Mouse (Mus musculus) intestine, embryonic 16.5 days (tissue): Measurements from ENCODE around the gene BC030499. TPM values are rescaled to one million over a fixed set of nuclear protein-coding genes. Genes with fewer than 3 reads are reported as not detected.

ENCODE experiments used
- ATAC-seq: fragments of 200-750 bp; cut with Nextera tagmentation; 2 replicates; pipeline ENCODE4 v1.8.0; 2017; ENCODE audit warnings: moderate TSS enrichment, moderate library complexity
- H3K27ac ChIP-seq: fragments of 300-500 bp; sonication (generic); 2 replicates; pipeline ENCODE4 v1.5.1; 2014; ENCODE audit warnings: mild to moderate bottlenecking, low read length
- H3K27me3 ChIP-seq: fragments of 300-500 bp; sonication (generic); replicated peaks from 2 replicates; pipeline ENCODE4 v1.6.1; 2014; ENCODE audit warnings: low read length, control low read depth, mixed read lengths; ENCODE audit not compliant: control insufficient read depth, insufficient read depth
- H3K36me3 ChIP-seq: fragments of 300-500 bp; sonication (generic); 2 replicates; pipeline ENCODE4 v1.6.1; 2014; ENCODE audit warnings: low read length, control low read depth; ENCODE audit not compliant: control insufficient read depth, insufficient read depth
- H3K4me1 ChIP-seq: fragments of 300-500 bp; sonication (generic); 2 replicates; pipeline ENCODE4 v1.6.1; 2014; ENCODE audit warnings: low read length, control low read depth, mixed read lengths; ENCODE audit not compliant: control insufficient read depth, insufficient read depth
- H3K4me2 ChIP-seq: fragments of 300-500 bp; sonication (generic); 2 replicates; pipeline ENCODE4 v1.6.1; 2014; ENCODE audit warnings: low read depth, low read length, control low read depth
- H3K4me3 ChIP-seq: fragments of 300-500 bp; sonication (generic); 2 replicates; pipeline ENCODE4 v1.5.1; 2014; ENCODE audit warnings: mild to moderate bottlenecking, low read length
- H3K9ac ChIP-seq: fragments of 300-500 bp; sonication (generic); 2 replicates; pipeline ENCODE4 v1.6.1; 2014; ENCODE audit warnings: low read depth, low read length
- H3K9me3 ChIP-seq: fragments of 300-500 bp; sonication (generic); 2 replicates; pipeline ENCODE4 v1.6.1; 2016; ENCODE audit warnings: low read length, control low read depth; ENCODE audit not compliant: control insufficient read depth
- WGBS: fragments of 180-500 bp; shearing (Covaris S2); extraction: QIAGEN DNeasy Blood & Tissue Kit; methylation state at CpG from one replicate; pipeline ENCODE4 v1.1.7; 2014; 5-methylcytosine and 5-hydroxymethylcytosine counted together
- polyA plus RNA-seq: library from polyadenylated mRNA; unstranded; fragments of >200 nt; fragmentation: Nextera tagmentation; extraction: Ambion mirVana; gene quantifications from 2 replicates; pipeline ENCODE4 v1.2.1, GENCODE M21; 2015

BC030499 gene
- polyA plus RNA-seq, 1 experiment from 2014 or later = 0.32 TPM

GRCm38 (mm10) chr11:78343381-78344327, 53.0 kb downstream of the BC030499 start, which contains the start of gene Unc119:
Unc119 (plus strand) TSS chr11:78343482.
- 1% methylated on average over 62 of the region's 66 CpGs for WGBS
- Histone ChIP-seq H3K36me3 (0 out of 2 replicates have a peak, but pooled peaks cover 4% of the 10 kb centered on the region), H3K9me3 (no peaks in the 10 kb centered on the region), H3K27me3 (no peaks in the 10 kb centered on the region), H3K27ac (peak within 1 kb of the TSS; percentile 77), H3K9ac (peak within 1 kb of the TSS; percentile 92), H3K4me2 (peak within 1 kb of the TSS; percentile 95), H3K4me3 (peak within 1 kb of the TSS; percentile 84), H3K4me1 (peaks cover 36% of the 10 kb centered on the region)
- ATAC-seq = peak; percentile 85

- Histone ChIP-seq H3K27ac (peak overlapping the region; percentile 77; the same call in 1 of the 2 replicates), H3K9ac (peak overlapping the region; percentile 92), H3K4me3 (peak overlapping the region; percentile 84), H3K4me2 (peak overlapping the region; percentile 95), H3K27me3 (no peaks in the 10 kb centered on the region), H3K36me3 (0 out of 2 replicates have a peak, but pooled peaks cover 4% of the 10 kb centered on the region), H3K9me3 (no peaks in the 10 kb centered on the region), H3K4me1 (peaks cover 41% of the 10 kb centered on the region)
- WGBS = 67% methylated on average over 6 of the region's 6 CpGs
- ATAC-seq = no peak
Observed at GRCm38 (mm10) chr11:78344328-78344889, 53.8 kb downstream of the BC030499 start.

GRCm38 (mm10) chr11:78344890-78345715, 54.5 kb downstream of the BC030499 start:
- ATAC-seq = peak; percentile 8; the same call in 1 of the 2 replicates
- no peaks in the 10 kb centered on the region for H3K27me3 ChIP-seq
- 0 out of 2 replicates have a peak, but pooled peaks cover 3% of the 10 kb centered on the region for H3K36me3 ChIP-seq
- H3K4me2 ChIP-seq = 0 out of 2 replicates have a peak overlapping the region, but pooled peaks have one; percentile 95
- 50% methylated on average over 8 of the region's 8 CpGs for WGBS
- peak overlapping the region; percentile 59 for H3K27ac ChIP-seq
- H3K4me3 ChIP-seq = peak overlapping the region; percentile 4; the same call in 1 of the 2 replicates
- 0 out of 2 replicates have a peak overlapping the region, but pooled peaks have one; percentile 27 for H3K9ac ChIP-seq
- peaks cover 47% of the 10 kb centered on the region for H3K4me1 ChIP-seq
- H3K9me3 ChIP-seq = no peaks in the 10 kb centered on the region

- 0 out of 2 replicates have a peak, but pooled peaks cover 2% of the 10 kb centered on the region for H3K36me3 ChIP-seq
- no peak overlapping the region for H3K27ac ChIP-seq
- H3K9me3 ChIP-seq = no peaks in the 10 kb centered on the region
- no peak overlapping the region for H3K4me2 ChIP-seq
- ATAC-seq = no peak
- H3K4me3 ChIP-seq = no peak overlapping the region
- H3K27me3 ChIP-seq = no peaks in the 10 kb centered on the region
- 78% methylated on average over 7 of the region's 7 CpGs for WGBS
- peaks cover 49% of the 10 kb centered on the region for H3K4me1 ChIP-seq
- H3K9ac ChIP-seq = 0 out of 2 replicates have a peak overlapping the region, but pooled peaks have one; percentile 27
Observed at GRCm38 (mm10) chr11:78345801-78346200, 55.2 kb downstream of the BC030499 start.

Other genes starting within 250 kb of the BC030499 start
- gene Eral1, start 210.5 kb upstream of the BC030499 start, polyA plus RNA-seq = 29.2 and 31.2 TPM in 2 replicates
- 14.2 and 16.1 TPM in 2 replicates for gene Fam222b, start 196.2 kb upstream of the BC030499 start, polyA plus RNA-seq
- 73.9 and 79.8 TPM in 2 replicates for gene Traf4, start 125.3 kb upstream of the BC030499 start, polyA plus RNA-seq
- gene Nek8, start 114.2 kb upstream of the BC030499 start, polyA plus RNA-seq = 14.9 and 17.1 TPM in 2 replicates
- gene Tlcd1, start 114.1 kb upstream of the BC030499 start, polyA plus RNA-seq = 39.5 and 44.2 TPM in 2 replicates
- gene Rpl23a, start 107.3 kb upstream of the BC030499 start, polyA plus RNA-seq = 1,166 and 1,241 TPM in 2 replicates
- 71.0 and 73.4 TPM in 2 replicates for gene Rab34, start 102.4 kb upstream of the BC030499 start, polyA plus RNA-seq
- 1.8 and 2.3 TPM in 2 replicates for gene Proca1, start 97.4 kb upstream of the BC030499 start, polyA plus RNA-seq
- 72.7 and 74.8 TPM in 2 replicates for gene Sdf2, start 45.1 kb upstream of the BC030499 start, polyA plus RNA-seq
- 19.6 and 21.1 TPM in 2 replicates for gene Supt6, start 44.9 kb upstream of the BC030499 start, polyA plus RNA-seq
- gene 2610507B11Rik, start 29.1 kb upstream of the BC030499 start, polyA plus RNA-seq = 50.6 and 56.9 TPM in 2 replicates
- 23.4 and 27.3 TPM in 2 replicates for gene Spag5, start 10.7 kb downstream of the BC030499 start, polyA plus RNA-seq
- 33.3 and 34.0 TPM in 2 replicates for gene Aldoc, start 32.1 kb downstream of the BC030499 start, polyA plus RNA-seq
- 92.9 and 93.1 TPM in 2 replicates for gene Pigs, start 37.6 kb downstream of the BC030499 start, polyA plus RNA-seq
- gene Unc119, start 52.6 kb downstream of the BC030499 start, polyA plus RNA-seq = 29.5 and 29.9 TPM in 2 replicates
- not detected in 2 replicates for gene Foxn1, start 95.7 kb downstream of the BC030499 start, polyA plus RNA-seq
- 4.6 and 6.7 TPM in 2 replicates for gene Slc13a2, start 131.4 kb downstream of the BC030499 start, polyA plus RNA-seq
- gene Slc46a1, start 174.9 kb downstream of the BC030499 start, polyA plus RNA-seq = 11.0 and 12.8 TPM in 2 replicates
- gene Sarm1, start 206.9 kb downstream of the BC030499 start, polyA plus RNA-seq = 1.6 and 2.1 TPM in 2 replicates
- 18.1 and 29.3 TPM in 2 replicates for gene Vtn, start 208.2 kb downstream of the BC030499 start, polyA plus RNA-seq
- gene Sebox, start 212.6 kb downstream of the BC030499 start, polyA plus RNA-seq = not detected in 2 replicates
- gene Tmem199, start 221.3 kb downstream of the BC030499 start, polyA plus RNA-seq = 60.6 and 62.2 TPM in 2 replicates
- 135 and 146 TPM in 2 replicates for gene Poldip2, start 221.4 kb downstream of the BC030499 start, polyA plus RNA-seq
- 86.4 and 88.6 TPM in 2 replicates for gene Tnfaip1, start 245.5 kb downstream of the BC030499 start, polyA plus RNA-seq
- gene Ift20, start 245.5 kb downstream of the BC030499 start, polyA plus RNA-seq = 118 and 124 TPM in 2 replicates